Mouse (Mus musculus) midbrain, embryonic 11.5 days (tissue): ENCODE results near the gene Tmem269. TPM values are rescaled to one million over a fixed set of nuclear protein-coding genes. Genes with fewer than 3 reads are reported as not detected.
A peak's percentile ranks its signal among the peaks of the same experiment; 100 is the strongest.

Source experiments
- ATAC-seq: fragments of 200-750 bp; cut with Nextera tagmentation; 2 replicates; pipeline ENCODE4 v1.8.0; 2017; ENCODE audit warnings: moderate TSS enrichment, moderate library complexity; ENCODE audit not compliant: low FRiP score
- DNase-seq: peaks from one replicate; pipeline ENCODE4 v3.0.0; 2015; ENCODE audit warnings: low spot score; ENCODE audit errors: missing footprints
- H3K27ac ChIP-seq: fragments of 300-500 bp; sonication (generic); 2 replicates; pipeline ENCODE4 v1.5.1; 2014; ENCODE audit warnings: low read depth, low read length
- H3K27me3 ChIP-seq: fragments of 300-500 bp; sonication (generic); 2 replicates; pipeline ENCODE4 v1.6.1; 2014; ENCODE audit warnings: mild to moderate bottlenecking, low read length, moderate library complexity, mixed read lengths; ENCODE audit not compliant: control insufficient read depth, insufficient read depth
- H3K36me3 ChIP-seq: fragments of 300-500 bp; sonication (generic); 2 replicates; pipeline ENCODE4 v1.6.1; 2014; ENCODE audit warnings: mild to moderate bottlenecking, low read length, moderate library complexity, mixed read lengths; ENCODE audit not compliant: control insufficient read depth, insufficient read depth
- H3K4me1 ChIP-seq: fragments of 300-500 bp; sonication (generic); 2 replicates; pipeline ENCODE4 v1.6.1; 2014; ENCODE audit warnings: low read length; ENCODE audit not compliant: control insufficient read depth, insufficient read depth
- H3K4me2 ChIP-seq: fragments of 300-500 bp; sonication (generic); 2 replicates; pipeline ENCODE4 v1.6.1; 2014; ENCODE audit warnings: mild to moderate bottlenecking, moderate library complexity
- H3K4me3 ChIP-seq: fragments of 300-500 bp; sonication (generic); 2 replicates; pipeline ENCODE4 v1.5.1; 2014; ENCODE audit warnings: low read depth, low read length
- H3K9ac ChIP-seq: fragments of 300-500 bp; sonication (generic); 2 replicates; pipeline ENCODE4 v1.6.1; 2014; ENCODE audit warnings: low read length
- H3K9me3 ChIP-seq: fragments of 300-500 bp; sonication (generic); 2 replicates; pipeline ENCODE4 v1.6.1; 2016; ENCODE audit warnings: low read length; ENCODE audit not compliant: control insufficient read depth
- WGBS: fragments of 180-500 bp; shearing (Covaris S2); extraction: QIAGEN DNeasy Blood & Tissue Kit; methylation state at CpG from one replicate; pipeline ENCODE4 v1.1.7; 2014; 5-methylcytosine and 5-hydroxymethylcytosine counted together
- polyA plus RNA-seq: library from polyadenylated mRNA; unstranded; fragments of >200 nt; fragmentation: Nextera tagmentation; extraction: Ambion mirVana; gene quantifications from 2 replicates; pipeline ENCODE4 v1.2.1, GENCODE M21; 2014

The Tmem269 gene
- polyA plus RNA-seq, 1 experiment from 2014 or later: 0.31 TPM

GRCm38 (mm10) chr4:119254012-119254618 lies 36.1 kb upstream of the Tmem269 start:
- Histone ChIP-seq H3K27ac (peak overlapping the region; percentile 57), H3K4me3 (no peak overlapping the region), H3K4me1 (peaks cover 14% of the 10 kb centered on the region), H3K9me3 (no peaks in the 10 kb centered on the region), H3K27me3 (no peaks in the 10 kb centered on the region), H3K36me3 (no peaks in the 10 kb centered on the region), H3K9ac (peak overlapping the region; percentile 44), H3K4me2 (0 out of 2 replicates have a peak overlapping the region, but pooled peaks have one; percentile 6)
- peak; percentile 67 for ATAC-seq
- peak; percentile 91 for DNase-seq
- WGBS: 16% methylated on average over 9 of the region's 9 CpGs

- Histone ChIP-seq H3K9me3 (no peaks in the 10 kb centered on the region), H3K4me3 (no peak overlapping the region), H3K27me3 (no peaks in the 10 kb centered on the region), H3K9ac (no peak overlapping the region), H3K4me2 (no peak overlapping the region), H3K4me1 (peaks cover 19% of the 10 kb centered on the region), H3K36me3 (no peaks in the 10 kb centered on the region), H3K27ac (no peak overlapping the region)
- 69% methylated on average over 7 of the region's 7 CpGs for WGBS
- no peak for DNase-seq
- ATAC-seq: no peak
Measured at GRCm38 (mm10) chr4:119252025-119252808, 34.2 kb upstream of the Tmem269 start.

GRCm38 (mm10) chr4:119248407-119248965 lies 30.5 kb upstream of the Tmem269 start:
- Histone ChIP-seq H3K4me1 (peaks cover 5% of the 10 kb centered on the region), H3K36me3 (0 out of 2 replicates have a peak, but pooled peaks cover 2% of the 10 kb centered on the region), H3K4me2 (no peak overlapping the region), H3K9me3 (no peaks in the 10 kb centered on the region), H3K27me3 (no peaks in the 10 kb centered on the region), H3K9ac (no peak overlapping the region), H3K4me3 (no peak overlapping the region), H3K27ac (no peak overlapping the region)
- 86% methylated on average over 11 of the region's 11 CpGs for WGBS
- no peak for DNase-seq
- ATAC-seq: no peak

- ATAC-seq (peak; percentile 74), DNase-seq (peak; percentile 97)
- H3K9me3 ChIP-seq: no peaks in the 10 kb centered on the region
- peak overlapping the region; percentile 33; the same call in 1 of the 2 replicates for H3K9ac ChIP-seq
- H3K27ac ChIP-seq: peak overlapping the region; percentile 9; the same call in 1 of the 2 replicates
- H3K4me1 ChIP-seq: peaks cover 5% of the 10 kb centered on the region
- no peak overlapping the region for H3K4me3 ChIP-seq
- 0 out of 2 replicates have a peak, but pooled peaks cover 2% of the 10 kb centered on the region for H3K36me3 ChIP-seq
- no peaks in the 10 kb centered on the region for H3K27me3 ChIP-seq
- 24% methylated on average over 13 of the region's 13 CpGs for WGBS
- H3K4me2 ChIP-seq: no peak overlapping the region; the same call in 1 of the 2 replicates
Measured at GRCm38 (mm10) chr4:119247462-119248235, 29.6 kb upstream of the Tmem269 start.

GRCm38 (mm10) chr4:119246688-119247225 lies 28.7 kb upstream of the Tmem269 start:
- H3K9me3 ChIP-seq: no peaks in the 10 kb centered on the region
- peaks cover 5% of the 10 kb centered on the region for H3K4me1 ChIP-seq
- 0 out of 2 replicates have a peak, but pooled peaks cover 2% of the 10 kb centered on the region for H3K36me3 ChIP-seq
- H3K27me3 ChIP-seq: no peaks in the 10 kb centered on the region
- 69% methylated on average over 14 of the region's 14 CpGs for WGBS
- H3K4me2 ChIP-seq: no peak overlapping the region
- H3K9ac ChIP-seq: no peak overlapping the region
- no peak overlapping the region for H3K27ac ChIP-seq
- no peak; the same call in 1 of the 2 replicates for ATAC-seq
- no peak overlapping the region for H3K4me3 ChIP-seq
- DNase-seq: no peak

GRCm38 (mm10) chr4:119245961-119246360 lies 27.9 kb upstream of the Tmem269 start:
- Histone ChIP-seq H3K4me1 (peaks cover 5% of the 10 kb centered on the region), H3K27ac (no peak overlapping the region), H3K36me3 (0 out of 2 replicates have a peak, but pooled peaks cover 2% of the 10 kb centered on the region), H3K4me2 (no peak overlapping the region), H3K4me3 (no peak overlapping the region), H3K9ac (no peak overlapping the region), H3K27me3 (no peaks in the 10 kb centered on the region), H3K9me3 (no peaks in the 10 kb centered on the region)
- 70% methylated on average over 9 of the region's 9 CpGs for WGBS
- DNase-seq (no peak), ATAC-seq (no peak)

- H3K9me3 ChIP-seq: no peaks in the 10 kb centered on the region
- 0 out of 2 replicates have a peak, but pooled peaks cover 2% of the 10 kb centered on the region for H3K36me3 ChIP-seq
- H3K4me1 ChIP-seq: peaks cover 5% of the 10 kb centered on the region
- no peak for ATAC-seq
- H3K27ac ChIP-seq: no peak overlapping the region
- no peak overlapping the region for H3K4me2 ChIP-seq
- 83% methylated on average over 7 of the region's 7 CpGs for WGBS
- DNase-seq: no peak
- H3K9ac ChIP-seq: no peak overlapping the region
- no peak overlapping the region for H3K4me3 ChIP-seq
- H3K27me3 ChIP-seq: no peaks in the 10 kb centered on the region
Measured at GRCm38 (mm10) chr4:119245556-119245955, 27.5 kb upstream of the Tmem269 start.

GRCm38 (mm10) chr4:119244468-119245240 lies 26.6 kb upstream of the Tmem269 start:
- Histone ChIP-seq H3K4me3 (no peak overlapping the region), H3K27me3 (no peaks in the 10 kb centered on the region), H3K9ac (no peak overlapping the region), H3K27ac (no peak overlapping the region), H3K9me3 (no peaks in the 10 kb centered on the region), H3K36me3 (0 out of 2 replicates have a peak, but pooled peaks cover 2% of the 10 kb centered on the region), H3K4me2 (no peak overlapping the region), H3K4me1 (peaks cover 5% of the 10 kb centered on the region)
- DNase-seq: no peak
- no peak for ATAC-seq
- WGBS: 84% methylated on average over 22 of the region's 22 CpGs
